Mouse (Mus musculus) CH12.LX (cell line): ENCODE measurements around the gene Glra1.

Experiments
- CHD1 ChIP-seq: IDR thresholded peaks from 2 replicates; pipeline ENCODE4 v1.6.1; 2012; ENCODE audit warnings: low read depth, low read length, improper control_type of control experiment, inconsistent platforms
- CTCF ChIP-seq, 2 experiments: IDR thresholded peaks in 1 of 2; conservative IDR thresholded peaks in 1 of 2; 2 replicates each; pipeline ENCODE4 v1.5.1; 2011 to 2012; ENCODE audit warnings: low read depth in 2 of 2, low read length in 2 of 2, improper control_type of control experiment in 1 of 2, inconsistent platforms in 1 of 2, mild to moderate bottlenecking in 1 of 2, moderate library complexity in 1 of 2
- MAFK ChIP-seq: IDR thresholded peaks from 2 replicates; pipeline ENCODE4 v1.6.1; 2011; ENCODE audit warnings: low read length, improper control_type of control experiment; ENCODE audit not compliant: insufficient replicate concordance
- MAZ ChIP-seq: IDR thresholded peaks from 2 replicates; pipeline ENCODE4 v1.6.1; 2012; ENCODE audit warnings: low read depth, mild to moderate bottlenecking, inconsistent platforms, low read length, improper control_type of control experiment, moderate library complexity
- POLR2A ChIP-seq: IDR thresholded peaks from 2 replicates; pipeline ENCODE4 v1.6.1; 2011; ENCODE audit warnings: low read depth, mild to moderate bottlenecking, improper control_type of control experiment, low read length
- USF2 ChIP-seq: conservative IDR thresholded peaks from 2 replicates; pipeline ENCODE4 v1.6.1; 2011; ENCODE audit warnings: low read depth, low read length, improper control_type of control experiment

GRCm38 (mm10) chr11:55473219-55473618, 134.8 kb downstream of the Glra1 start:
- TF ChIP-seq CTCF (conservative IDR thresholded peaks at IDR 0.05 in 1 of 2, IDR thresholded peaks at IDR 0.05 in 1 of 2; ENCODE audit: low read depth in 2 of 2, low read length in 2 of 2): no peak
- TF ChIP-seq POLR2A: no peak
- TF ChIP-seq MAFK: no peak
- TF ChIP-seq CHD1: no peak
- TF ChIP-seq USF2: no peak
- no peak for TF ChIP-seq MAZ
